Mouse (Mus musculus): ENCODE results near the gene Cers1. TPM values are rescaled to one million over a fixed set of nuclear protein-coding genes. Genes with fewer than 3 reads are reported as not detected.
A peak's percentile ranks its signal among the peaks of the same experiment; 100 is the strongest.

The Cers1 gene
- polyA plus RNA-seq (2015; fragmentation: Nextera tagmentation; extraction: Ambion mirVana), result 31.3 and 31.9 TPM in 2 replicates

DNA sequence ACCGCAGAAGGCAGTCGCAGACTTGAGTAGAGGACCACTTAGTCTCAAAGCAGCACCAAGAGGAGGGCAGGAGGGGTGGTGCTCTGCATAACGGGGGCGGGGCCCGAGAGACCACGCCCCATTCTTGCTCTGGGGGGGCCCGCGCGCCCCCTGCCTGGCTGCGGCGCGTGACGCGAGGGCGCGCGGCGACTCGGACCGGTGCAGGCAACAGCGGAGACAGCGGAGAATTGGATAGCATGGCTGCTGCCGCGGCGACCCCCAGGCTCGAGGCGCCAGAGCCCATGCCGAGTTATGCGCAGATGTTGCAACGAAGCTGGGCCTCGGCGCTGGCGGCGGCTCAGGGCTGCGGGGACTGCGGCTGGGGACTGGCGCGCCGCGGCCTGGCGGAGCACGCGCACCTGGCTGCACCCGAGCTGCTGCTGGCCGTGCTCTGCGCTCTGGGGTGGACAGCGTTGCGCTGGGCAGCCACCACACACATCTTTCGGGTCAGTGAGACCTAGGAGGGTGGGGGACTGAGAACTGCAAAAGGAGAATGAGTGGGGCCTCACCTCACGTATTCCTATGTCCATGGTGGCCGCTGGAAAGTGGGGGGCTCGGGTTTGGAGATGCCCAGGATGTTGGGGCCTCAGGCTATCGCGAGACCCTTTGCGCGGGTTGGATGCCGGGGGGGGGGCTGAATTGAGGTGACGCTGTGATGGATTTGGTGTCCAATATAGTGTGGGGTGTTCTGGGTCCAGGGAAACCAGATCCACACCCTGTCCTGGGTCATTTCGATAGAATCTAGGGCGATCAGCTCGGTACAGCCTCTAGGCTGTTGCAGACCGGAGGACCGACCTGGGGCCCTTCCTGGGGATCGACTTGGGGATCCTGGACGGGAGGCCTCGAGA, at the start of gene Cers1:
TSS of gene Cers1 (plus strand) at position 152 of the 887 bp plus-strand sequence.
- Histone ChIP-seq H3K36me3 (peaks cover 32% of the 10 kb centered on the region), H3K4me2 (replicated peaks) (peak within 1 kb of the TSS; percentile 63), H3K27ac (replicated peaks) (peak within 1 kb of the TSS; percentile 89), H3K4me1 (peaks cover 32% of the 10 kb centered on the region), H3K9ac (replicated peaks) (peak within 1 kb of the TSS; percentile 74), H3K4me3 (peak within 1 kb of the TSS; percentile 63), H3K27me3 (no peaks in the 10 kb centered on the region), H3K9me3 (no peaks in the 10 kb centered on the region)
- whole genome bisulfite sequencing, result 1% methylated on average over 66 of the region's 66 CpGs
- peak; percentile 44 for ATAC-seq (replicated peaks)

DNA sequence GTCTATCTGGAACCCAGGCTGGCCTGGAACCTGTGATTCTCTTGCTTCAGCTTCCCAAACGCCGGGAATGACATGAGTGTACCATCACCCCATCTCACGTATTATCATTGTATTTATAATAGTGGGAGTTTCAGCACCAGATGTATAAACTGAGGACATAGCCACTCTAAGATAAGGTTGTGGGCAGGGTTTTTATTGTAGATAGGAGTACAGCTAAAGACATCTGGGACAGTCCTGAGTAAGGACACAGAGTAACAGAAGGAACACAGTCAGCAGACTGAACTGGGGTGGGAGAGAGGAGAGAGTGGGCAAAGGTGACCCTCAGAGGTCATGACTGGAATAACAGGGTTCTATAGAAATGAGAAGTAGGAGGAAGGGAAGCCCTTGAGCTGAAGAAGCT, 47.9 kb upstream of the Cers1 start:
- ATAC-seq (replicated peaks), result no peak
- H3K36me3 ChIP-seq, result peaks cover 25% of the 10 kb centered on the region
- H3K9me3 ChIP-seq, result no peaks in the 10 kb centered on the region
- H3K27me3 ChIP-seq, result no peaks in the 10 kb centered on the region
- H3K9ac ChIP-seq (replicated peaks), result no peak overlapping the region
- H3K27ac ChIP-seq (replicated peaks), result no peak overlapping the region
- 90% methylated on average over 3 of the region's 3 CpGs for WGBS
- H3K4me1 ChIP-seq, result no peaks in the 10 kb centered on the region; the same call in 1 of the 2 replicates
- no peak overlapping the region for H3K4me2 ChIP-seq (replicated peaks)
- no peak overlapping the region for H3K4me3 ChIP-seq

DNA sequence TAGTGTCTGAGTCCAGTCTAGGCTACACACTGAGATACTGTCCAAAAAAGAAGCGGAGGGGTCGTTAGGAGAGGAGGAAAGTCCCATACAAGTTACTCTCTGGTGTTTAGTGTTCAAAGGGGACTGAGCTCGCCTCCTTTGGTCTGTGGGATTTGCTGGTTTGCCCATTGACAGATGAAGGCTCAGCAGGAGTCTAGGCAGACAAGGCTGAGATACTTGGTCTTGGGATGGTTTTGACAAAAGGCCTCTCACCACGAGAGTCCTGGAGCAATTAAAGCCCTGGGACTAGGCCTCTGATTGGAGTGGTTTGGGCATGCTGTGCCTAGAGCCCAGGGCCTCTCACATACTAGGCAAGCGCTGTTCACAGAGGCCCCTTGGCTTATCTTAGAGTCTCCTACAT, 47.3 kb upstream of the Cers1 start:
- H3K36me3 ChIP-seq, result peaks cover 20% of the 10 kb centered on the region
- no peaks in the 10 kb centered on the region for H3K27me3 ChIP-seq
- no peak overlapping the region for H3K4me2 ChIP-seq (replicated peaks)
- H3K9me3 ChIP-seq, result no peaks in the 10 kb centered on the region
- H3K4me3 ChIP-seq, result no peak overlapping the region
- no peak overlapping the region for H3K9ac ChIP-seq (replicated peaks)
- ATAC-seq (replicated peaks), result no peak
- 26% methylated on average over 5 of the region's 5 CpGs for WGBS
- H3K27ac ChIP-seq (replicated peaks), result peak overlapping the region; percentile 10; the same call in 1 of the 2 replicates
- no peaks in the 10 kb centered on the region; the same call in 1 of the 2 replicates for H3K4me1 ChIP-seq

DNA sequence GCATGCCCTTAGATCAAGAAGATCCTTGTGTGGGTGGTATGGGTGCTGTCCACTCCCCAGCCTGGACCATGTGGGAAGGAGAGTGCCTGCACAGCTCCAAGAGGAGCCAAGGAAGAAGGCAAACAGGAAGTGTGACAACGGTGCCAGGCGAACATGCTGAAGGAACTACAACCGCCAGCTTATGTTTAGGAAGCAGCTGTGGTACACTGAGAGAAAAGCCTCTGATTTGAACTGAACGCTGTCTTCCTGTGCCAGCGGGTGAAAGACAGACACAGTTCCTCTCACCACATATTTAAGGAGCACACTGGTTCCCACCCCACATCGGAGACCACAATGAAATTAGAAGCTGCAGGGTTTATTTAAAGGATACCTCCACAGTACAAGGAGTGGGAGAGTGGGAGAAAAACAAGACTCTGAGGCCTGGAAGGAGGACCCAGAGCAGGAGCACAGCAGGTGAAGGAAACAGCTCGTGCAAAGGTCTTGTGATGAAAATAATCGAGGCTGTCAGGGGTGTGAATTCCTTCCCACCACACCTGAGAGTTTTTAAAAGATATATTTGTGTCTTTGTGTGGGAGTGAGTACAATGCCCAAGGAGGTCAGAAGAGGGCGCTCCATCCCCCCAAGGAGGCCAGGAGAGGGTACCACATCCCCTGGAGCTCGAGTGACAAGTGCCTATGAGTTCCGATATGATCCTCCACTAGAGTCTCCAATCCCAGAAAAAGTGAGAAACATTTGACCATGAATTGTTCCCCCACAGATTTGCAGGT, 46.6 kb upstream of the Cers1 start:
- Histone ChIP-seq H3K9ac (replicated peaks) (no peak overlapping the region), H3K4me1 (no peaks in the 10 kb centered on the region; the same call in 1 of the 2 replicates), H3K27me3 (no peaks in the 10 kb centered on the region), H3K9me3 (no peaks in the 10 kb centered on the region), H3K4me2 (replicated peaks) (no peak overlapping the region), H3K4me3 (no peak overlapping the region), H3K36me3 (peaks cover 13% of the 10 kb centered on the region), H3K27ac (replicated peaks) (peak overlapping the region; percentile 10; the same call in 1 of the 2 replicates)
- no peak for ATAC-seq (replicated peaks)
- WGBS, result 55% methylated on average over 11 of the region's 11 CpGs

DNA sequence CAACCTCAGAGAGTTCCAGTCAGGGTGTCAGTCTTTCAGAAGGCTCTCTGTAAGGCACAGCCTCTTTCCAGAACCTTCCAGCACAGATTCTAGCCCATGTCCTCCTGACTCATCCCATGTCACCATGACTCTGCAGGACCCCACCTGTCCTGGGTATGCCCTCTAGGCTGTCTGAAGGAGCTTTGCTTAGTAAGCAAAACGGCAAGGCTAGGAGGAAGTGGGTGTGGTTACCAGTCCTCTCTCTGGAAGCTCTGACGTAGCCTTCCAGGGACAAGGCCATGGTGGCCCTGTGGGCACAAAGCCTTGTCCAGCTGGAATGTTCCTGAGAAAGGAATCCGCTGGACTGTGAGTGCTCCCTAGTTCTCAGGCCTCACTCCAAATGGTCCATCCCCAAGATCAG, 42.6 kb upstream of the Cers1 start:
- Histone ChIP-seq H3K9me3 (no peaks in the 10 kb centered on the region), H3K4me3 (no peak overlapping the region), H3K36me3 (no peaks in the 10 kb centered on the region), H3K27me3 (no peaks in the 10 kb centered on the region), H3K4me1 (no peaks in the 10 kb centered on the region; the same call in 1 of the 2 replicates), H3K4me2 (replicated peaks) (no peak overlapping the region), H3K9ac (replicated peaks) (no peak overlapping the region), H3K27ac (replicated peaks) (no peak overlapping the region)
- 65% methylated on average over 3 of the region's 3 CpGs for WGBS
- ATAC-seq (replicated peaks), result no peak

DNA sequence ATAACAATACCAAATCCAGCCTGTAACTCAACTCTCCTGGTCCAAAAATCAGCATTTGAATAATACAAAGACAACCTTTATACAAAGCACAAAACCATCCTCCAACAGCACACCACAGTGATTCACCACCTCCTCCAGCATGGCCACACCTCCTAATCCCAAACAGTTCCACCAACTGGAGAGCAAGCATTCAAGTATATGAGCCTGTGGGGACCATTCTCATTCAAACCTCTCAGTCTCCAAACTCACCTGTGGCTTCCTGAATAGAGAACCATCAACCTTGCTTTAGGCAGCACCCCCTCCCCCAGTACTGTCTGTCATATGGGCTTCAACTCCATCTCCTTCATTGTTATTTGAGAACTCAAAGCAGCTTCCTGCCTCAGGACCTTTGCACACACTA, 41.2 kb upstream of the Cers1 start:
- Histone ChIP-seq H3K4me1 (no peaks in the 10 kb centered on the region), H3K9me3 (no peaks in the 10 kb centered on the region), H3K27ac (replicated peaks) (no peak overlapping the region), H3K36me3 (no peaks in the 10 kb centered on the region), H3K9ac (replicated peaks) (no peak overlapping the region), H3K4me3 (no peak overlapping the region), H3K27me3 (no peaks in the 10 kb centered on the region), H3K4me2 (replicated peaks) (no peak overlapping the region)
- ATAC-seq (replicated peaks), result no peak

DNA sequence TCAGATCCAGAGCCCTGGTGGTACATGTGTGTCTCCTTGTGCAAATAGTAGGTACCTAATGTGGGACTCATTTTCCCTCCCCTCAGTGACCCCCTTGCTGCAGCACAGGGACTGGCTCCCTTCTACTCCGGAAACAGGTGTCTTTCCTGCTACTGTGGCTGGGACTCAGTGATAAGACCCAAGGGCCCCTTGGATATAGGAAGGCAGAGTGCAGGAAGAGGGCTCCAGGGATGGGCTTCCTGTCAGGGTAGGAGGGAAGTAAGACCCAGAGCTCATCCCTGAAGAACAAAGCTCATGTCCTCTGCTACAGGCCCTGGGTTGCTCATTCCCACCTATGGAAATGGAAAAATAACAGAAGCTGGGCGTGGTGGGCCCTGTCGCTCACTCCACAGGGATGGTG, 39.1 kb upstream of the Cers1 start:
- H3K4me3 ChIP-seq, result no peak overlapping the region
- no peak for ATAC-seq (replicated peaks)
- no peaks in the 10 kb centered on the region for H3K36me3 ChIP-seq
- no peaks in the 10 kb centered on the region for H3K9me3 ChIP-seq
- WGBS, result 86% methylated on average over 3 of the region's 3 CpGs
- no peaks in the 10 kb centered on the region for H3K27me3 ChIP-seq
- no peak overlapping the region for H3K4me2 ChIP-seq (replicated peaks)
- no peak overlapping the region for H3K27ac ChIP-seq (replicated peaks)
- no peaks in the 10 kb centered on the region for H3K4me1 ChIP-seq
- no peak overlapping the region for H3K9ac ChIP-seq (replicated peaks)

DNA sequence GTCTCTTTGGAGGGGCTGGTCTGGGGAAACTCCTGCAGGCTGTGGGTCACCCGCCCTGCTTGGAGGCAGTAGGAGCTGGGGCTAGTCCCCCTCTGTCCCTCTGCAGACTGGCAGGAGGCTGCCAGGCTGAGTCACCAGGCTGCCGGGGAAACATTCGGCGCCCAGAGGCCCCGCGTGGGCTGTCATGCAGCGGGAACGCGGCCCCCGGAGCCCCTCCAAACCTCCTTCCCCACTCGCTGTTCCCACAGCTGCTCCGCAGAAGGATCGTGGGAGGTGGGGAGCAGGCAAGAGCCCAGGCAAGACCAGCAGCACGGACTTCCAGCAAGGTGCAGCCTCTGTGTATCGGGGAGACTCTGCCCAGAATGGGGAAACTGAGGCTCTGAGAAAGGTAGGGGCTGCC, 37.4 kb upstream of the Cers1 start:
- ATAC-seq (replicated peaks), result no peak
- 68% methylated on average over 15 of the region's 15 CpGs for WGBS
- peaks cover 4% of the 10 kb centered on the region; the same call in 1 of the 2 replicates for H3K4me1 ChIP-seq

DNA sequence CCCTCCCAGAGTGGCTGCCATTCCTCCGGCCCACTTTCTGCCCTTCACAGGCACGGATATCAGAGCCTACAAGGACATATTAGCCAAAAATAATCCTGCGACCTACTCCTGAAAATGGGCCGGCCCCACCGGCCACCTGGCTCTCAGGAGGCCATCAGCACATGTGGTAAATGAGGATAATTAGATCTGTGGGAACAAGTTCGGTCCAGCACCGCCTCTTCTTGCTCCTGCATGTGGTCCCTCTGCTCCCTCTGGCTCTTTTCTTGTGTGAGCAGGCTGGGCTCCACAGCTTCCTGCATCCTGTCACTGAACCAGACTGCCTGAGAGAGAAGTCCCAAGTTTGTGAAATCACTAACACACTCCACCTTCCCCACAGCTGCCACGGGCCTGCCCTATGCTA, 36.3 kb upstream of the Cers1 start:
- H3K4me2 ChIP-seq (replicated peaks), result no peak overlapping the region
- no peaks in the 10 kb centered on the region for H3K27me3 ChIP-seq
- WGBS, result 65% methylated on average over 8 of the region's 8 CpGs
- H3K27ac ChIP-seq (replicated peaks), result no peak overlapping the region
- no peaks in the 10 kb centered on the region for H3K36me3 ChIP-seq
- H3K4me3 ChIP-seq, result no peak overlapping the region
- H3K9me3 ChIP-seq, result no peaks in the 10 kb centered on the region
- peaks cover 12% of the 10 kb centered on the region for H3K4me1 ChIP-seq
- no peak for ATAC-seq (replicated peaks)
- H3K9ac ChIP-seq (replicated peaks), result no peak overlapping the region

More for the DNA sequence above, 37.4 kb upstream of the Cers1 start:
- Histone ChIP-seq H3K27me3 (no peaks in the 10 kb centered on the region), H3K9me3 (no peaks in the 10 kb centered on the region), H3K27ac (replicated peaks) (no peak overlapping the region), H3K9ac (replicated peaks) (no peak overlapping the region), H3K4me3 (no peak overlapping the region), H3K36me3 (no peaks in the 10 kb centered on the region), H3K4me2 (replicated peaks) (no peak overlapping the region)

DNA sequence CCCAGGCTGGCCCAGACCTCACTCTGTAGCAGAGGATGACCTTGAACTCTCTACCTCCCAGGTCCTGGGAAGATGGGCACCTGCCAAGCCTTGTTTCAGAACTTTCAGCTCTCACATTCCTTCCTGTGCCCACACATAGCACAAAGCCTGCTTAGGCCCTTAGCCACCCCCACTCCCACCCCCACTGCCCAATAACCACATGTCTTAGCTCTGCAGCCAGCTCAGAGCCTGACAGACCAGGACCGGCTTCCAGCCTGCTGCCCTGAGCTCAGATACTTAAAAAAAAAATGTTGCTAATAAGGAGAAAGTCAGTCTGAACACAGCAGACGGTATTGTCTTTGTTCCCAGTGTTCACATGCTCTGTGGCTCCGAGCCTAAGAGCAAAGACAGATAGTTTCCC, 34.6 kb upstream of the Cers1 start:
- 29% methylated on average over 3 of the region's 3 CpGs for WGBS
- ATAC-seq (replicated peaks), result no peak
- Histone ChIP-seq H3K9me3 (no peaks in the 10 kb centered on the region), H3K4me2 (replicated peaks) (no peak overlapping the region), H3K4me3 (no peak overlapping the region), H3K9ac (replicated peaks) (no peak overlapping the region), H3K36me3 (peaks cover 3% of the 10 kb centered on the region), H3K27ac (replicated peaks) (no peak overlapping the region), H3K4me1 (peaks cover 16% of the 10 kb centered on the region), H3K27me3 (no peaks in the 10 kb centered on the region)

DNA sequence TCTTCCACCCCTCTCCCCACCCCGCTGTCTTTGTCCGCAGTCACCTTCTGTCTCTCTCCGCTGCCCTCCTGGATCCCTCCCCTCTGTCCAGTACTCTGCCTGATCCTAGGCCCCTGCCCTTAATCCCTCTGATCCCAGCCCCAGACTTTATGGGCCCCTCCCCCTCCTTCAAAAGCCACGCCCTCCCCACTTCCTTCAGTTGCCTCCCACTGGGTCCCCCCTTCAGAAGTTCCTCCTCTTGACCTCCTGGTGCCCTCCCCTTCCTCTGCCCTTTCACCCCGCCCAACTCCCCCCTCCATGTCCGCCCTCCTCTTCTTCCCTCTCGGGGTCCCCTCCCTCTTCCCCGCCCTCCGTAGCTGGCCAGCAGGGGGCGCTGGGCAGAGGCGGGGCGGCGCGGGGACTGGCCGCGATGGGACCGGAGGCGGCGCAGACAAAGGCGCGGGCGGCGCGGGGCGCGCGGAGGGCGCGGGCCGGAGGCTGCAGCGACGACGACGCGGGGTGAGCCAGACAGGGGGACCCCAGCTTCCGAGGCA, 32.9 kb upstream of the Cers1 start, which contains the start of gene Homer3:
TSS of gene Homer3 (plus strand) at position 225 of the 533 bp plus-strand sequence.
- H3K27ac ChIP-seq (replicated peaks), result peak within 1 kb of the TSS; percentile 56
- H3K4me1 ChIP-seq, result peaks cover 16% of the 10 kb centered on the region
- H3K9ac ChIP-seq (replicated peaks), result peak within 1 kb of the TSS; percentile 92
- peak within 1 kb of the TSS; percentile 70 for H3K4me3 ChIP-seq
- no peaks in the 10 kb centered on the region for H3K9me3 ChIP-seq
- H3K36me3 ChIP-seq, result peaks cover 18% of the 10 kb centered on the region
- WGBS, result under 1% methylated on average over 36 of the region's 36 CpGs
- ATAC-seq (replicated peaks), result peak; percentile 85
- H3K27me3 ChIP-seq, result no peaks in the 10 kb centered on the region
- peak within 1 kb of the TSS; percentile 89 for H3K4me2 ChIP-seq (replicated peaks)
